Mouse (Mus musculus) lung, embryonic 14.5 days (tissue): ENCODE data around the gene Mrpl12. TPM values are rescaled to one million over a fixed set of nuclear protein-coding genes. Genes with fewer than 3 reads are reported as not detected.
"Not testable (repeated sequence)": the region's sequence is repeated elsewhere in the genome, so short reads cannot be mapped to it uniquely, and the experiment has no call there.

Experiments
- ATAC-seq: fragments of 200-750 bp; cut with Nextera tagmentation; 2 replicates; pipeline ENCODE4 v1.8.0; 2017; ENCODE audit warnings: mild to moderate bottlenecking, moderate TSS enrichment, moderate library complexity; ENCODE audit not compliant: insufficient read depth
- DNase-seq: peaks from one replicate; pipeline ENCODE4 v3.0.0-alpha.2; 2015
- H3K27ac ChIP-seq: fragments of 300-500 bp; sonication (generic); 2 replicates; pipeline ENCODE4 v1.5.1; 2014; ENCODE audit warnings: low read depth, mild to moderate bottlenecking, moderate library complexity
- H3K27me3 ChIP-seq: fragments of 300-500 bp; sonication (generic); 2 replicates; pipeline ENCODE4 v1.6.1; 2014; ENCODE audit warnings: low read length, control low read depth; ENCODE audit not compliant: insufficient read depth
- H3K36me3 ChIP-seq: fragments of 300-500 bp; sonication (generic); 2 replicates; pipeline ENCODE4 v1.6.1; 2014; ENCODE audit warnings: control low read depth; ENCODE audit not compliant: insufficient read depth
- H3K4me1 ChIP-seq: fragments of 300-500 bp; sonication (generic); 2 replicates; pipeline ENCODE4 v1.6.1; 2014; ENCODE audit warnings: antibody characterized with exemption, control low read depth; ENCODE audit not compliant: insufficient read depth
- H3K4me2 ChIP-seq: fragments of 300-500 bp; sonication (generic); 2 replicates; pipeline ENCODE4 v1.6.1; 2014; ENCODE audit warnings: mild to moderate bottlenecking
- H3K4me3 ChIP-seq: fragments of 300-500 bp; sonication (generic); 2 replicates; pipeline ENCODE4 v1.5.1; 2014; ENCODE audit warnings: low read depth, low read length
- H3K9ac ChIP-seq: fragments of 300-500 bp; sonication (generic); 2 replicates; pipeline ENCODE4 v1.6.1; 2014
- H3K9me3 ChIP-seq: fragments of 300-500 bp; sonication (generic); 2 replicates; pipeline ENCODE4 v1.6.1; 2016; ENCODE audit warnings: low read depth, low read length, control low read depth
- CTCF ChIP-seq: IDR thresholded peaks from 2 replicates; pipeline ENCODE4 v1.5.1; 2016; ENCODE audit warnings: antibody characterized with exemption, low read depth
- WGBS: fragments of 180-500 bp; shearing (Covaris S2); extraction: QIAGEN DNeasy Blood & Tissue Kit; methylation state at CpG from one replicate; pipeline ENCODE4 v1.1.7; 2014; 5-methylcytosine and 5-hydroxymethylcytosine counted together
- polyA plus RNA-seq: library from polyadenylated mRNA; unstranded; fragments of >200 nt; fragmentation: Nextera tagmentation; extraction: Ambion mirVana; gene quantifications from 2 replicates; pipeline ENCODE4 v1.2.1, GENCODE M21; 2014

Gene Mrpl12
- polyA plus RNA-seq, 1 experiment from 2014 or later, result 162 TPM

GRCm38 (mm10) chr11:120508290-120508870 is 24.0 kb downstream of the Mrpl12 start:
- Histone ChIP-seq H3K27ac (peak overlapping the region; percentile 50), H3K4me2 (no peak overlapping the region), H3K9me3 (no peaks in the 10 kb centered on the region), H3K9ac (no peak overlapping the region), H3K27me3 (no peaks in the 10 kb centered on the region), H3K36me3 (no peaks in the 10 kb centered on the region), H3K4me3 (no peak overlapping the region), H3K4me1 (0 out of 2 replicates have a peak, but pooled peaks cover 4% of the 10 kb centered on the region)
- ATAC-seq, result no peak
- no peak for DNase-seq
- TF ChIP-seq CTCF, result no peak
- 74% methylated on average over 9 of the region's 9 CpGs for WGBS

DNA sequence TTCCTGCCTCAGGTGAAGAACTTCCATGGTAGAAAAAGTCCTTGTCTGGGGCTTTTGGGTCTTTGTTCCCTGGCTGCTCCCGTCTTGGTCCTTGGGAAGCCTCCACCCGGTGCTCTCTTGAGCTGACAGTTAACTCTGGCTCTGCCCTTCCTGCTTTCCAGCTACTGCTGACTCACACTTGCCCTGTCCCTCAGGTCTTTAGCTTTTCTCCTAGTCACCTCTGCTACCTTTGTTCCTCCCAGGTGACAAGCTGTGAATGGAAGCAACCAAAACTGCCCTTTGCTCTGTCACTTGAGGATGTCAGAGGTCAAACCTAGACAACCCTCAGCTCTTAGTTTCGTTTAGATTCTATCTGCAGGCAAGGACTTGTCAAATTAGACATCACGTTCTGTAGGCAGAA is 25.5 kb downstream of the Mrpl12 start:
- no peak overlapping the region; the same call in 1 of the 2 replicates for H3K4me3 ChIP-seq
- 41% methylated on average over 4 of the region's 4 CpGs for WGBS
- H3K36me3 ChIP-seq, result no peaks in the 10 kb centered on the region
- DNase-seq (no peak), ATAC-seq (no peak)
- 0 out of 2 replicates have a peak, but pooled peaks cover 4% of the 10 kb centered on the region for H3K4me1 ChIP-seq
- H3K4me2 ChIP-seq, result peak overlapping the region; percentile 49
- TF ChIP-seq CTCF, result no peak
- no peaks in the 10 kb centered on the region for H3K9me3 ChIP-seq
- H3K9ac ChIP-seq, result peak overlapping the region; percentile 38; the same call in 1 of the 2 replicates
- peak overlapping the region; percentile 2; the same call in 1 of the 2 replicates for H3K27ac ChIP-seq
- no peaks in the 10 kb centered on the region for H3K27me3 ChIP-seq

DNA sequence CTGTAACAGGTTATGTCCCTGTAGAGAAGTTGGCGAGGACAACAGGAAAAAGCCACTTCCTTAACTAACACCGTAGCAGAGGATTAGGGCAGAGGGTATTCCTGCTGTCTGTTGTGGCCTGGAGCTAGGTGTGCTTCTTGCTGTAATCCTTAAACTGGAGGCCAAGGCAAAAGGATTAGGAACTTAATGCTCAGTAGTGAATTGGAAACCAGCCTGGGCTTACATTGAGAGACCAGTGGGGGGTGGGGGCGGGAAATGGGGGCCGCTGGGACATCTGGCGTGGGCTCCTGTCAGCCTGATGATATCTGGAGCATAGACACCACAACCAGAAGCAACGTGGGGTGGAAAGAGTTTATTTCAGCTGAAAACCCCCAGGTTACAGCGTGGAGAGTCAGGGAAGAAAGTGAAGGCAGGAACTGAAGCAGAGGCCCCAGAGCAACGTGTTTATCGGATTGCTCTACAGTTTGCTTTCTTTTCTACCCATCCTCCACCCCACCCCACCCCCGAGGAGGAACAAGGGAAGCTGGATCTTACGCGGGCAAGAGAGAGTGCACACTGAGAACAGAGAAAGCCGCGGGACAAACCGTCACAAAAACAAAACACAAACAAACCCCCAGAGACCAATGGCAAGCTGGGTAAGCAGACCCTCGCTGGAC is 26.1 kb downstream of the Mrpl12 start:
- ATAC-seq (0 out of 2 replicates have a peak, but pooled peaks have one; percentile 25), DNase-seq (peak; percentile 57)
- Histone ChIP-seq H3K36me3 (no peaks in the 10 kb centered on the region), H3K27me3 (no peaks in the 10 kb centered on the region), H3K27ac (peak overlapping the region; percentile 2), H3K4me2 (peak overlapping the region; percentile 49), H3K9ac (peak overlapping the region; percentile 38), H3K4me1 (0 out of 2 replicates have a peak, but pooled peaks cover 4% of the 10 kb centered on the region), H3K9me3 (no peaks in the 10 kb centered on the region), H3K4me3 (peak overlapping the region; percentile 6)
- 7% methylated on average over 16 of the region's 16 CpGs for WGBS
- no peak for TF ChIP-seq CTCF

DNA sequence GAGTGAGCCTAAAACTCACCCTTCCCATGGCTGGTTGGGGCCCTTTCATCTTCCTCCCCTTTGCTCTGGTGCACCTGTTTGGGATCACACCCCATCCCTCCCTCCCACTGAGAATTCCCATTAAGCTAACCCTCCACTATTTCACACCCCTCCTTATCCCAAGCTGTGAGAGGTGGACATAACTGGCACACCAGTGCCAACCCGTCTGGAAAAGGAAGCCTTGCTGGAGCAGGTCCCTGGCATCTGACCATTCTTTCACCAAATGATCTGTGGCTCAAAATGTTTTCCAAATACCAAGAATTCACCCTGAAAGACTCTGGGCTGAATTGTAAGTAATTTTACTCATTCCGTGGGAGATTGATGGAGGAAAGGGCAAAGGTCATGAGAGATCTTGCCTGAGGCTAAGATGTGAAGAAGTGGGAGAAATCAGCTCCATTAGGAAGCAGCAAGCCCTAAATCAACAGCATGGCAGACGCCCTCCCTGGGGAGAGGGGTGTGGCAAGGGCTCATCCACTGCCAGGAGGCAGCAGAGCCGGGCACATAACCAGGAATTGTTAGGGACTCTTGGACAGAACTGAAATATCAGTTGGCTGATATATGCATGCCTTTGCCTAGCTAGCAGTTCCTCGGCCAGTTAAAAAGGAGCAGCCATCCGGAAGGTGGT is 28.5 kb downstream of the Mrpl12 start:
- H3K4me3 ChIP-seq, result no peak overlapping the region
- H3K4me2 ChIP-seq, result no peak overlapping the region
- WGBS, result 29% methylated on average over 6 of the region's 6 CpGs
- TF ChIP-seq CTCF, result no peak
- no peak overlapping the region for H3K9ac ChIP-seq
- H3K9me3 ChIP-seq, result no peaks in the 10 kb centered on the region
- DNase-seq (no peak), ATAC-seq (no peak)
- no peak overlapping the region for H3K27ac ChIP-seq
- no peaks in the 10 kb centered on the region for H3K27me3 ChIP-seq
- H3K36me3 ChIP-seq, result no peaks in the 10 kb centered on the region
- H3K4me1 ChIP-seq, result 0 out of 2 replicates have a peak, but pooled peaks cover 4% of the 10 kb centered on the region

DNA sequence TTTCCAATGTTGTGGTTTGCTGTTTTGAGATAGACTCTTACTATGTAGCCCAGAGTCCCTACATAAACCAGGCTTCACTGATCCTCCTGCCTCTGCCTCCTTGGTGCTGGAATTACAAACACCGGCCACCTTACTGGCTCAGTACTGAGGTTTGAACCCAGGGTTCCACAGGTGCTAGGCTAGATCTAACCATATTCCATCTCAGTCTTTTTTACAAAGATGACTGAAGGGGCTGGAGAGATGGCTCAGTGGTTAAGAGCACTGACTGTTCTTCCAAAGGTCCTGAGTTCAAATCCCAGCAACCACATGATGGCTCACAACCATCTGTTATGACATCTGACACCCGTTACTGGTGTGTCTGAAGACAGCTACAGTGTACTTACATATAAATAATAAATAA is 29.8 kb downstream of the Mrpl12 start:
- H3K4me3 ChIP-seq, H3K4me2 ChIP-seq, DNase-seq, H3K36me3 ChIP-seq, ATAC-seq, H3K9me3 ChIP-seq, H3K27ac ChIP-seq, H3K27me3 ChIP-seq, H3K4me1 ChIP-seq, H3K9ac ChIP-seq: not testable (repeated sequence)
- WGBS, result 76% methylated on average over 2 of the region's 2 CpGs

- 18% methylated on average over 17 of the region's 17 CpGs for WGBS
- H3K9ac ChIP-seq, result no peak overlapping the region
- ATAC-seq, result peak; percentile 55; the same call in 1 of the 2 replicates
Observed at GRCm38 (mm10) chr11:120515611-120516010, 31.2 kb downstream of the Mrpl12 start.

GRCm38 (mm10) chr11:120517147-120517546 is 32.7 kb downstream of the Mrpl12 start:
- DNase-seq, result no peak
- Histone ChIP-seq H3K27ac (no peak overlapping the region), H3K4me2 (no peak overlapping the region), H3K27me3 (no peaks in the 10 kb centered on the region), H3K36me3 (no peaks in the 10 kb centered on the region), H3K9ac (no peak overlapping the region), H3K9me3 (no peaks in the 10 kb centered on the region), H3K4me1 (0 out of 2 replicates have a peak, but pooled peaks cover 4% of the 10 kb centered on the region), H3K4me3 (no peak overlapping the region)
- TF ChIP-seq CTCF, result no peak
- ATAC-seq, result no peak
- 66% methylated on average over 4 of the region's 4 CpGs for WGBS

More at GRCm38 (mm10) chr11:120515611-120516010, 31.2 kb downstream of the Mrpl12 start:
- peak; percentile 95 for DNase-seq
- H3K9me3 ChIP-seq, result no peaks in the 10 kb centered on the region
- H3K27me3 ChIP-seq, result no peaks in the 10 kb centered on the region
- peak; percentile 99 for TF ChIP-seq CTCF
- no peaks in the 10 kb centered on the region for H3K36me3 ChIP-seq
- H3K27ac ChIP-seq, result no peak overlapping the region
- no peak overlapping the region for H3K4me3 ChIP-seq
- H3K4me1 ChIP-seq, result 0 out of 2 replicates have a peak, but pooled peaks cover 4% of the 10 kb centered on the region
- H3K4me2 ChIP-seq, result no peak overlapping the region
